Mouse (Mus musculus): ENCODE measurements around the gene Rpsa. TPM values are rescaled to one million over a fixed set of nuclear protein-coding genes. Genes with fewer than 3 reads are reported as not detected.
A peak's percentile ranks its signal among the peaks of the same experiment; 100 is the strongest.

Rpsa gene
- polyA plus RNA-seq, 1 experiment from 2014 or later = 2,066 TPM

DNA sequence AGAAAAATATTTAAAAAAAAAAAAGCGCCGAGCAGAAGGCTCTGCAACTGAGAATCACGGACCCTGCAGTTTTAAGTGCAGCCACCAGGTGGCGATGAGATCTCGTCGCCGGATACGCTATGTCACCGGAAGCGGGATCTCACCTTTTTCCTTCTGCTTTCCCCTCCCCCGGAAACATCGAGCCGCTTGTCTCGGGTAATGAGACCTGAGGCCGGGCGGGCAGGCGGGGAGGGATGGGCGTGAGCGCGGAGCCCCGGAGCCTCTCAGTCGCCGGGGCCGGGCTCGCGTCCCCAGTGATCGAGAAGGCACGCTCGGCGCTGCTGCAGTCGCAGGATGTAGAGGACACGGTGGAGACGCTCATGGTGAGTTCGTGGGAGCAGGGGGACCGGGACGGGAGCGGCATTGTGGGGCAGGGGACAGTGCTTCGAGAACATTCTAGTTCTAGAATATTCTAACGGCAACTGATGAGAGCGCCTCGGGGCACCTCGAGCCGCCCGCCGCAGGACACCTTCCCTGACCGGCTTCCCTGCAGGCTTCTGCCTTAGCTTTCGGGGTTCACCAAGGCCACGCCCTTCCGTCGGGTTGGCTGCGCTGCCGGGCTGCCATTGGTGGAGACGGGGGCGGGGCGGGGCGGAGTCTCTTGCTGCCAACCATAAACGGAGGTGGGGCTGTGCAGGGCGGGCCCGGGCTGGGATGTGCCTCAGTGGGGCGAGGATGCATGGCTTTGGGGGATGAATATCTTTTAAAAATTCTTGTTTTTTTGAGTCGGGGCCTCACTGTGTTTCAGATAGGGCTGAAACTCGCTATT is 17.1 kb upstream of the Rpsa start, which contains the start of gene Slc25a38:
Gene Slc25a38 (plus strand): TSS at position 164 of the 808 bp plus-strand sequence.
- peak within 1 kb of the TSS; percentile 72 for H3K9ac ChIP-seq (ENCODE audit: low read depth, low read length)
- H3K27me3 ChIP-seq (ENCODE audit: control insufficient read depth, insufficient read depth, low read length) = no peaks in the 10 kb centered on the region
- peak within 1 kb of the TSS; percentile 96 for H3K27ac ChIP-seq (ENCODE audit: low read depth, low read length)
- no peaks in the 10 kb centered on the region for H3K4me1 ChIP-seq (ENCODE audit: control insufficient read depth, insufficient read depth, low read length)
- H3K4me2 ChIP-seq (replicated peaks; ENCODE audit: low read depth, low read length) = peak within 1 kb of the TSS; percentile 67
- under 1% methylated on average over 62 of the region's 62 CpGs for WGBS
- no peaks in the 10 kb centered on the region for H3K36me3 ChIP-seq (ENCODE audit: control insufficient read depth, insufficient read depth, low read length)
- ATAC-seq (ENCODE audit: low FRiP score, low TSS enrichment) = peak; percentile 97
- H3K4me3 ChIP-seq (ENCODE audit: low read length) = peak within 1 kb of the TSS; percentile 87
- no peaks in the 10 kb centered on the region for H3K9me3 ChIP-seq (ENCODE audit: control insufficient read depth, low read length)

DNA sequence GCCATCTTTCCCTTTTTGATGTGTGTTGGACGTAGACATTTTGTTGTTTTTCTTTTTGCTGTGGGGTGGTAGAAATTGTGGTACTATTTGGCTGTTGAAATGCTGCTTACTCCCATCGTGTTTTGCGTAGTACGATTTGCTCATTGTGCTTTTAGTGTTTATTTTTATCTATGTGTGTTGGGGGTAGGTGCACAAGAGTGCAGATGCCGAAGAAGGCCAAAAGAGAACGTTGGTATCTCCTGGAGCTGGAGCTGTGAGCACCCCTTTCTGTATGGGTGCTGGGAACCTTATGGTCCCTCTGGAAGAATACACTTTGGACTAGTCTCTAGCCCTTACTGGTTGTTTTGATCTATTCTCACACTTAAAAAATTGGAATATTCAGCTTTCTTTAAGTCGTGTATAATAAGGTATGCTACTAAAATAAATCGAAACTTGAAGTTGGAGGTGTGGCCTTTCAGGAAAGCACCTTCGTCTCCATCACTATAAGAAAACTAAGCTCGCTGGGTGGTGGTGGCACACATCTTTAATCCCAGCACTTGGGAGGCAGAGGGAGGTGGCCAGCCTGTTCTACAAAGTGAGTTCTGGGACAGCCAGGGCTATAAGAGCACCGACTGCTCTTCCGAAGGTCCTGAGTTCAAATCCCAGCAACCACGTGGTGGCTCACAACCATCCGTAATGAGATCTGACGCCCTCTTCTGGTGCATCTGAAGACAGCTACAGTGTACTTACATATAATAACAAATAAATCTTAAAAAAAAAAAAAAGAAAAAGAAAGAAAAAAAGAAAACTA is 16.1 kb upstream of the Rpsa start:
- H3K4me3 ChIP-seq (ENCODE audit: low read length) = peak overlapping the region; percentile 87
- H3K27ac ChIP-seq (ENCODE audit: low read depth, low read length) = peak overlapping the region; percentile 96; the same call in 1 of the 2 replicates
- no peaks in the 10 kb centered on the region for H3K36me3 ChIP-seq (ENCODE audit: control insufficient read depth, insufficient read depth, low read length)
- H3K27me3 ChIP-seq (ENCODE audit: control insufficient read depth, insufficient read depth, low read length) = no peaks in the 10 kb centered on the region
- H3K9me3 ChIP-seq (ENCODE audit: control insufficient read depth, low read length) = no peaks in the 10 kb centered on the region
- ATAC-seq (ENCODE audit: low FRiP score, low TSS enrichment) = no peak
- H3K9ac ChIP-seq (ENCODE audit: low read depth, low read length) = peak overlapping the region; percentile 72; the same call in 1 of the 2 replicates
- no peaks in the 10 kb centered on the region for H3K4me1 ChIP-seq (ENCODE audit: control insufficient read depth, insufficient read depth, low read length)
- H3K4me2 ChIP-seq (replicated peaks; ENCODE audit: low read depth, low read length) = peak overlapping the region; percentile 67
- WGBS = 79% methylated on average over 15 of the region's 15 CpGs

DNA sequence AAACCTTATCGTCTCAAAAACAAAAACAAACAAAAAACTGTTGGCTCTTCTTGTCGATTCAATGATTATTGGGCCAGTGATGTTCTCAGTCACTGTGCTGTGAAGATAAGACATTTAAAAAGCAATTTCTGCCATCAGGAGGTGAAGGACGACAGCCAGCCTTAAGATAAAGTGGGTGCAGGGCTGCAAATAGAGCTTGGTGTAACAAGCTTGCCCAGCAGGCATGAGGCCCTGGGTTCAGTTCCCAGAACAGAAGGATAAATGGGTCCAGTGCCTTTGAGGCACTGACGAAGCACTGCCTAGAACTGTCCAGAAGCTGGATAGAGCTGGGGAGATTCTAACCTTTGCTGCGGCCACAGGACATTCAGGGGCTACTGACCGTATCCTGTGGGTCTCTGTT is 15.0 kb upstream of the Rpsa start:
- H3K9me3 ChIP-seq (ENCODE audit: control insufficient read depth, low read length) = no peaks in the 10 kb centered on the region
- H3K27ac ChIP-seq (ENCODE audit: low read depth, low read length) = no peak overlapping the region
- ATAC-seq (ENCODE audit: low FRiP score, low TSS enrichment) = no peak
- H3K4me2 ChIP-seq (replicated peaks; ENCODE audit: low read depth, low read length) = no peak overlapping the region
- 92% methylated on average over 6 of the region's 6 CpGs for WGBS
- no peaks in the 10 kb centered on the region for H3K27me3 ChIP-seq (ENCODE audit: control insufficient read depth, insufficient read depth, low read length)
- H3K9ac ChIP-seq (ENCODE audit: low read depth, low read length) = no peak overlapping the region
- H3K36me3 ChIP-seq (ENCODE audit: control insufficient read depth, insufficient read depth, low read length) = peaks cover 5% of the 10 kb centered on the region
- no peak overlapping the region for H3K4me3 ChIP-seq (ENCODE audit: low read length)
- no peaks in the 10 kb centered on the region for H3K4me1 ChIP-seq (ENCODE audit: control insufficient read depth, insufficient read depth, low read length)

DNA sequence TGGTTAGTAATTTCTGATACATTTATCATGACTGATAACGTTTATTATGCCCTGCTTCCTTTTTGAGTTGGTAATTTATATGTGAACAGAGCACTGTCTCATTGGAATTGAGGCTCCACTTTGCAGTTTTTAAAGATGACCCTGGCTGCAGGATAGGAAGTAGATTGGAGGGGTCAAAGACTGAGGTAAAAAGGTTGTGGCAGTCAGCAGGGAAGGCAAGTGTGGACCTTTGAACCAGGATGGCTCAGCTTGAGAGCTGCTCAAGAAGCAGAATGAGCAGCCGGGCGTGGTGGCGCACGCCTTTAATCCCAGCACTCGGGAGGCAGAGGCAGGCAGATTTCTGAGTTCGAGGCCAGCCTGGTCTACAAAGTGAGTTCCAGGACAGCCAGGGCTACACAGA is 14.0 kb upstream of the Rpsa start:
- Histone ChIP-seq H3K4me3 (ENCODE audit: low read length) (no peak overlapping the region), H3K9me3 (ENCODE audit: control insufficient read depth, low read length) (no peaks in the 10 kb centered on the region), H3K4me2 (replicated peaks; ENCODE audit: low read depth, low read length) (no peak overlapping the region), H3K27me3 (ENCODE audit: control insufficient read depth, insufficient read depth, low read length) (no peaks in the 10 kb centered on the region), H3K9ac (ENCODE audit: low read depth, low read length) (no peak overlapping the region), H3K36me3 (ENCODE audit: control insufficient read depth, insufficient read depth, low read length) (peaks cover 15% of the 10 kb centered on the region), H3K27ac (ENCODE audit: low read depth, low read length) (no peak overlapping the region), H3K4me1 (ENCODE audit: control insufficient read depth, insufficient read depth, low read length) (no peaks in the 10 kb centered on the region)
- no peak for ATAC-seq (ENCODE audit: low FRiP score, low TSS enrichment)
- 95% methylated on average over 7 of the region's 7 CpGs for WGBS

DNA sequence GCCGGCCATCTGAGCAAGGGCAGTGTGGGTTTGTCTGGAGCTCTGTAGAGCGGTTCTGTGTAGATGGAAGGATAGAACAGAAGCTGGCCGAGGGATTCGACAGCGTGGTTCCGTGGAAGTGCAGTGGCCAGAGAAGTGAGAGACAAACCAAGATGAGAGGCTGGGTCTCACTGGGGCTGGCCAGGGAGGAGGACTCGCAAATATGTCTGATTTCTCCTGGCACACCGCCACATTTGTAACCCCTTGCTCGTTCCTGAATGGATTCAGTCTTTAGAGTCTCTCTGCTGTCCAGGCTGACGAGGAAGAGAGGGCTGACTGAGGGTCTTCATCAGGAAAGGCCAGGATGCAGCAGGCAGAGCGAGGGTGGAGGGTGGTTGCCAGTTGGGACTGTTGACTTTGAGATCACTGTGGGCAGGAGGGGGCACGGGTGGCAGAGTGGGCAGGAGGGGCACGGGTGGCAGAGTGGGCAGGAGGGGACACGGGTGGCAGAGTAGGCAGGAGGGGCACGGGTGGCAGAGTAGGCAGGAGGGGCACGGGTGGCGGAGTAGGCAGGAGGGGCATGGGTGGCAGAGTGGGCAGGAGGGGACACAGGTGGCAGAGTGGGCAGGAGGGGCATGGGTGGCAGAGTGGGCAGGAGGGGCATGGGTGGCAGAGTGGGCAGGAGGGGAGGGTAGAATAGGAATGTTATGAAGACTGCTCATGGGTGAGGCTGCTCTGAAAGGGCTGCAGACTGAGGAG is 13.3 kb upstream of the Rpsa start:
- 84% methylated on average over 17 of the region's 17 CpGs for WGBS
- H3K36me3 ChIP-seq (ENCODE audit: control insufficient read depth, insufficient read depth, low read length) = peaks cover 19% of the 10 kb centered on the region
- H3K9ac ChIP-seq (ENCODE audit: low read depth, low read length) = no peak overlapping the region
- ATAC-seq (ENCODE audit: low FRiP score, low TSS enrichment) = no peak
- H3K4me2 ChIP-seq (replicated peaks; ENCODE audit: low read depth, low read length) = no peak overlapping the region
- no peaks in the 10 kb centered on the region for H3K4me1 ChIP-seq (ENCODE audit: control insufficient read depth, insufficient read depth, low read length)
- no peaks in the 10 kb centered on the region for H3K27me3 ChIP-seq (ENCODE audit: control insufficient read depth, insufficient read depth, low read length)
- H3K27ac ChIP-seq (ENCODE audit: low read depth, low read length) = no peak overlapping the region
- no peak overlapping the region for H3K4me3 ChIP-seq (ENCODE audit: low read length)
- no peaks in the 10 kb centered on the region for H3K9me3 ChIP-seq (ENCODE audit: control insufficient read depth, low read length)

DNA sequence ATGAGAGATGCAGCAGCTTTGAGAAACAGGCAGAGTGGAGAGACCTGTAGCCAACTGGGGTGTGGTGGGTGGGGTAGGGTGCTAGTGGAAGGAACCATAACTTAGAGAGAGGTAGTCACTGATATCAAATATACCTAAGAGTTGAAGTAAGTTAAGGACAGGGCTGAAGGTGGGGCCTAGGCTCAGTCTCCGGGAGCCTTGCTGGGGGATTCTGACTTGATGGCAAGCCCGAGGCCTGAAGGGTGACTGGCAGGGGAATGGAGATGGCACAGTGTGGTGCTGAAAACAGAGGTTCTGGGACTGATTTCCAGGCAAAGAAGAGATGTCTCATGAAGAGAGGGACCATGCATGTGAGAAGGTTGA is 12.7 kb upstream of the Rpsa start:
- Histone ChIP-seq H3K27me3 (ENCODE audit: control insufficient read depth, insufficient read depth, low read length) (no peaks in the 10 kb centered on the region), H3K4me2 (replicated peaks; ENCODE audit: low read depth, low read length) (no peak overlapping the region), H3K27ac (ENCODE audit: low read depth, low read length) (no peak overlapping the region), H3K9ac (ENCODE audit: low read depth, low read length) (no peak overlapping the region), H3K4me3 (ENCODE audit: low read length) (no peak overlapping the region), H3K9me3 (ENCODE audit: control insufficient read depth, low read length) (no peaks in the 10 kb centered on the region), H3K4me1 (ENCODE audit: control insufficient read depth, insufficient read depth, low read length) (no peaks in the 10 kb centered on the region), H3K36me3 (ENCODE audit: control insufficient read depth, insufficient read depth, low read length) (peaks cover 24% of the 10 kb centered on the region)
- 95% methylated on average over 2 of the region's 2 CpGs for WGBS
- ATAC-seq (ENCODE audit: low FRiP score, low TSS enrichment) = no peak

DNA sequence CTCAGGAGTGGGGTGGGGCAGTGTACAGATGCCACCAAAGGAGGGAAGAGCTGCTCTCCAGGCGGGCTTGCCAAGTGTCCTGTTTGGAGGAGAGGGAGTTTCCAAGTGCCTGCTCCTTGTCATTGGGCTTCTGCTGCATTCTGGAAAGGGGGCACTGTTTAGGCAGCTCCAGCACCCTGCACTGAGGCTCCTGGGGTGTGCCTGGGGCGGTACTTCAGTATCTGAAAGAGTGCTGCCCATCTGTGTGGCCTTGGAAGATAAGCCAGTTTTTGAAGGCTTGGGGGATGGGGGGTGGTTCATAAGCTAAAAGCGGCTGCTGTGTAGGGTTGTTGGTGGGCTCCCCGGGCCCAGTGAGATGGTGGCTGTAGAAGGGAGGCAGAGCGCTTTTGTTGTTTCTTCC is 11.9 kb upstream of the Rpsa start:
- H3K36me3 ChIP-seq (ENCODE audit: control insufficient read depth, insufficient read depth, low read length) = peaks cover 32% of the 10 kb centered on the region
- no peak overlapping the region for H3K9ac ChIP-seq (ENCODE audit: low read depth, low read length)
- no peak overlapping the region for H3K27ac ChIP-seq (ENCODE audit: low read depth, low read length)
- no peak overlapping the region for H3K4me2 ChIP-seq (replicated peaks; ENCODE audit: low read depth, low read length)
- H3K9me3 ChIP-seq (ENCODE audit: control insufficient read depth, low read length) = no peaks in the 10 kb centered on the region
- no peak for ATAC-seq (ENCODE audit: low FRiP score, low TSS enrichment)
- H3K4me3 ChIP-seq (ENCODE audit: low read length) = no peak overlapping the region
- no peaks in the 10 kb centered on the region for H3K4me1 ChIP-seq (ENCODE audit: control insufficient read depth, insufficient read depth, low read length)
- WGBS = 89% methylated on average over 5 of the region's 5 CpGs
- H3K27me3 ChIP-seq (ENCODE audit: control insufficient read depth, insufficient read depth, low read length) = no peaks in the 10 kb centered on the region

DNA sequence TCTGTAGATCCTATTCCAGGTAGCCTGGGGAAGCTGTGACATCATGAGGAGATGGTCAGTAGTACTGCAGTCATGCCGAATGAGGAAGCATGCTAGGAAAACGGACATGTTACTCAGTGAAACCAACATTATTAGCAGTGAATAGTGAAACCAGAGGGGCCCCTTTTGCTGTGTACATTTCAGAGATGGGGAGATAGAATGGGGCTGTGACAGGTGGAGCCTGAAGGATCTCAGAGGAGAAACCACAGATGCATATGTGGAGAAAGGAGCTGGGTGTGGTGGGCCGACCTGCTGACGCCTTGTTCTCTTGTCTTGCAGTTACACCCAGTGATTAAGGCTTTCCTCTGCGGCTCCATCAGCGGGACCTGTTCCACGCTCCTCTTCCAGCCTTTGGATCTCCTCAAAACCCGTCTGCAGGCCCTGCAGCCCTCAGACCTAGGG is 11.3 kb upstream of the Rpsa start:
- Histone ChIP-seq H3K9ac (ENCODE audit: low read depth, low read length) (no peak overlapping the region), H3K27ac (ENCODE audit: low read depth, low read length) (no peak overlapping the region), H3K27me3 (ENCODE audit: control insufficient read depth, insufficient read depth, low read length) (no peaks in the 10 kb centered on the region), H3K9me3 (ENCODE audit: control insufficient read depth, low read length) (no peaks in the 10 kb centered on the region), H3K4me3 (ENCODE audit: low read length) (no peak overlapping the region), H3K4me1 (ENCODE audit: control insufficient read depth, insufficient read depth, low read length) (no peaks in the 10 kb centered on the region), H3K4me2 (replicated peaks; ENCODE audit: low read depth, low read length) (no peak overlapping the region), H3K36me3 (ENCODE audit: control insufficient read depth, insufficient read depth, low read length) (peaks cover 39% of the 10 kb centered on the region)
- 89% methylated on average over 8 of the region's 8 CpGs for WGBS
- ATAC-seq (ENCODE audit: low FRiP score, low TSS enrichment) = no peak
